Mouse (Mus musculus) olfactory bulb, adult 2 months (tissue): ENCODE data around the gene Relch.

Source experiments
- CTCF ChIP-seq: fragments of 200-500 bp; IDR thresholded peaks from 2 replicates; pipeline ENCODE4 v1.5.1; 2012; ENCODE audit warnings: low read depth, mild to moderate bottlenecking, low read length, moderate library complexity; ENCODE audit not compliant: insufficient read depth
- POLR2A ChIP-seq: fragments of 200-500 bp; IDR thresholded peaks from 2 replicates; pipeline ENCODE4 v1.6.1; 2012; ENCODE audit warnings: mild to moderate bottlenecking, low read depth, low read length, moderate library complexity; ENCODE audit not compliant: insufficient read depth

GRCm38 (mm10) chr1:105795705-105796104 is 132.0 kb downstream of the Relch start:
- TF ChIP-seq CTCF: no peak
- TF ChIP-seq POLR2A: no peak
